Mouse (Mus musculus): ENCODE measurements around the gene Sept9. TPM values are rescaled to one million over a fixed set of nuclear protein-coding genes. Genes with fewer than 3 reads are reported as not detected.
A peak's percentile ranks its signal among the peaks of the same experiment; 100 is the strongest.

The Sept9 gene
- polyA plus RNA-seq, 1 experiment = 0.37 TPM

DNA sequence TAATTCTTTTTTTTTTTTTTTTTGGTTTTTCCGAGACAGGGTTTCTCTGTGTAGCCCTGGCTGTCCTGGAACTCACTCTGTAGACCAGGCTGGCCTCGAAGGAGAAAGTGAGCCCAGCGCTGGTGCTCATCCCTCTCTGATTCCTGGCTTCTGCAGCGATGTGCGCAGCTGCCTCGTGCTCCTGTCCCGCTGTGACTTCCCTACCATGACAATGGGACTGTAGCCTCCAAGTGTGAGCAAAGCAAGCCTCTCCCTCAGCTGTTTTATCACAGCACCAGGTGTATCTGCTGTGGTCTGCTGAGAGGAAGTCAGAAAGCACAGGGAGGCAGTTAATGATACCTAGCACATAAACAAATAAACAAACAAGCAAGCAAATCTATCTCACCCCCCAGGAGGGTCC, 204.3 kb downstream of the Sept9 start:
- H3K27me3 ChIP-seq (ENCODE audit: control insufficient read depth) = peaks cover 76% of the 10 kb centered on the region
- H3K4me1 ChIP-seq (ENCODE audit: control insufficient read depth) = peaks cover 20% of the 10 kb centered on the region
- 0 out of 2 replicates have a peak, but pooled peaks cover 2% of the 10 kb centered on the region for H3K9me3 ChIP-seq (ENCODE audit: control insufficient read depth, low read length)
- no peaks in the 10 kb centered on the region for H3K36me3 ChIP-seq (ENCODE audit: control insufficient read depth)
- TF ChIP-seq TAL1 (IDR thresholded peaks at IDR 0.05; ENCODE audit: low read length) = no peak
- no peak for TF ChIP-seq GATA1 (IDR thresholded peaks at IDR 0.05; ENCODE audit: low read length)
- no peak overlapping the region for H3K4me3 ChIP-seq (replicated peaks)

DNA sequence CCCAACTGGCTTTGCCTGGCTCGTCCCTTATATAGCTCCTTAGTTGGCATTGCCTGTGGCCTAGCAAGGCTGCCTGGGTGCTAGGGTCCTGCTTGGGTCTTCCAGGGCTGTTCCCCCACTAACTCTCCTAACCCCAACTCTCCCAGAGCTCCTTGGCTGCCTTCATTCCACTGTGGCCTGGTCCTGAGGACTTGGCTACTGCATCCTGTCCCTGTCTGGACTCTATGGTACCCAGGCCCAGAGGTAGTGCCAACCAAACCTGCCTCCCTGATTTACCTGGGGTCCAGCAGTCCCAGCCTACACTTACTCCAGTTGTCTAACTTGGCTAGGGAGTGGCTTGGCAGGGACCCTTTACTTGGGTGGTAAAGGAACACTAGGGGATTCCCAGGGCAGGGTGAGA, 207.2 kb downstream of the Sept9 start:
- TF ChIP-seq GATA1 (IDR thresholded peaks at IDR 0.05; ENCODE audit: low read length) = no peak
- no peak for TF ChIP-seq TAL1 (IDR thresholded peaks at IDR 0.05; ENCODE audit: low read length)
- H3K4me1 ChIP-seq (ENCODE audit: control insufficient read depth) = peaks cover 20% of the 10 kb centered on the region
- H3K4me3 ChIP-seq (replicated peaks) = no peak overlapping the region
- no peaks in the 10 kb centered on the region for H3K36me3 ChIP-seq (ENCODE audit: control insufficient read depth)
- H3K27me3 ChIP-seq (ENCODE audit: control insufficient read depth) = peaks cover 84% of the 10 kb centered on the region
- H3K9me3 ChIP-seq (ENCODE audit: control insufficient read depth, low read length) = peaks cover 2% of the 10 kb centered on the region; the same call in 1 of the 2 replicates

DNA sequence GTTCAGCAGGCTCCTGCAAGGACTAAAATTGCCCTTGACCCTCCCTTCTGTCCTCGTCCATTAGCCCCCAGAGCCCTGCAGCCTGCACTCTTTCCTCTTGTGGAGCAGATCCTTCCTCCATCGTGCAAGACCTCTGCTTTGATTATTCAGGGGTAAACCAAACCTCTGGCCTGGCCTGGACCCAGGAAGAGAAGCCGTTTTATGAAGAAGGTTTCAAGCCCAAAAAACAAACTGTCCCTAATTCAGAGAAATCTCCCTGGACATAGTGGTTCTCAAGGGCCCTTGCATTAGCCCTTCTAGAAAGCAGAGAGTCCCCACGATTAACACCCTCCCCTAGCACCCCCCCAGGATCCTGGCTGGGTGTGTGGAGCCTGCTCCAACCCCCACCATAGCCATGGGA, 207.7 kb downstream of the Sept9 start:
- TF ChIP-seq TAL1 (IDR thresholded peaks at IDR 0.05; ENCODE audit: low read length) (no peak), GATA1 (IDR thresholded peaks at IDR 0.05; ENCODE audit: low read length) (no peak)
- Histone ChIP-seq H3K36me3 (ENCODE audit: control insufficient read depth) (no peaks in the 10 kb centered on the region), H3K27me3 (ENCODE audit: control insufficient read depth) (peaks cover 84% of the 10 kb centered on the region), H3K4me1 (ENCODE audit: control insufficient read depth) (peaks cover 20% of the 10 kb centered on the region), H3K9me3 (ENCODE audit: control insufficient read depth, low read length) (no peaks in the 10 kb centered on the region; the same call in 1 of the 2 replicates), H3K4me3 (replicated peaks) (no peak overlapping the region)

DNA sequence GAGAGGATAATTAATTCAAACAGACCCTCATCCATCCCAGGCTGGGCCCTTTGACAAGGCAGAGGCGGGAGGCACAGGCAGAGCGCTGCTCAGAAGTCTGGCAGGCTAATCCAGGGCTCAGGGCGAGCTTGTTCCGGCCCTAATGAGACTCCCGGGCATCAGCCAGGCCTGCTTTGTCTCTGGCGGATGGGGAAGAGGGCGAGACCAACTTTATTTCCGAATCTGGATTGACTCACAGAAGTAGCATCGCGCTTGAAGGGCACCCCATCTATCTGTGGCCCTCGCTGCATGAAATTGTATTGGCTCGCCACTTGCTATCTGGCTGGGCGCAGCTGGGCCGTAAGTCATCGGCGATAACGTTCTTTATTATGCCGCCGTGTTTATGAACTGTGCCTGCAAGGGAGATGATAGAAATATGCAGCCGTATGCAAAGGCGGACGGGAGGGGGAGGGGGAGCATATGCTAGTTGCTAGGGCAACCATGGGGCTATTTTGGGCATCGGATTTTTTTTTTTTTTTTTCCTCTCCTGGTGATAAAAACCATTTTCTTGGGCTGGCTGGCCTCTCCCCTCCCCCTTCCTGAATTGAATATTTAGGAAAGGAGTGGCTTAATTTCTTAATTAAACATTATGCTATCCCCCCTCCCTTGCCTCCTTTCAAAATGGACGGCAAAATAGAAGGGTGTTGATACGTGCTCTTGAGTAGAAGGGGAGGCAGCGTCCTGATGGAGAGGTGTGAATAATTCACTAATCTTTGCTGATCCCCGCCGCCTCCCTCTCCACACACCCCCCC, 208.4 kb downstream of the Sept9 start:
- H3K4me1 ChIP-seq (ENCODE audit: control insufficient read depth) = peaks cover 20% of the 10 kb centered on the region
- H3K4me3 ChIP-seq (replicated peaks) = no peak overlapping the region
- TF ChIP-seq TAL1 (IDR thresholded peaks at IDR 0.05; ENCODE audit: low read length) = peak; percentile 38; the same call in 2 of the 3 replicates
- no peak for TF ChIP-seq GATA1 (IDR thresholded peaks at IDR 0.05; ENCODE audit: low read length)
- peaks cover 84% of the 10 kb centered on the region for H3K27me3 ChIP-seq (ENCODE audit: control insufficient read depth)
- no peaks in the 10 kb centered on the region for H3K36me3 ChIP-seq (ENCODE audit: control insufficient read depth)
- H3K9me3 ChIP-seq (ENCODE audit: control insufficient read depth, low read length) = no peaks in the 10 kb centered on the region; the same call in 1 of the 2 replicates

DNA sequence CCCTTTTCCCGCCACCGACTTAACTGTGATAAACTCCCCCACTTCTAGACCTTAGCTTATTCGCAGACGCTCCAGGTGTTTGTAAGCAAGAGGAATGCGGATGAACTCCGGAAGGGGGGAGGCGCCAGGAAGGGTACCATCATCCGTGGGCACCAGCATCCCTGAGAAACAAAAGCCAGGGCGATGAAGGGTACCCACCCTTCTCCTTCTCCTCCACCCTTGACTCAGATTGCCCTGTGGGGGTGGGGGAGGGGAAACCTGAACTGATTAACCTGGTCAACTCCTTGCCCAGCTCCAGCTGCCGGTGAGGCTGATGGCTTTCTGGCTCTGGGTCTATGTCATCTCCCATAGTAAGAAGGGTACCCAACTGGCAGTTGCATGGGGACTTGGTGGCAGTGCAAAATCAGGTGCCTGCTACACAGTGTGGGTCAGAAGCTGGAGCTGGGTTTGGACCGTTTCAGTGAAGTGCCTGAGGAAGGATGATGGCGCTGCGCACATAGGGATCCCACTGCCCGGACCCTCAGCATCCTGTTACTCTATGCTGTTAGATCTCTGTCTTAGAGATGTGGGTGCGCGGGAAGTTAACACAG, 209.1 kb downstream of the Sept9 start:
- Histone ChIP-seq H3K27me3 (ENCODE audit: control insufficient read depth) (peaks cover 84% of the 10 kb centered on the region), H3K9me3 (ENCODE audit: control insufficient read depth, low read length) (no peaks in the 10 kb centered on the region; the same call in 1 of the 2 replicates), H3K36me3 (ENCODE audit: control insufficient read depth) (no peaks in the 10 kb centered on the region), H3K4me1 (ENCODE audit: control insufficient read depth) (peaks cover 20% of the 10 kb centered on the region), H3K4me3 (replicated peaks) (no peak overlapping the region)
- TF ChIP-seq TAL1 (IDR thresholded peaks at IDR 0.05; ENCODE audit: low read length) (no peak), GATA1 (IDR thresholded peaks at IDR 0.05; ENCODE audit: low read length) (no peak)

DNA sequence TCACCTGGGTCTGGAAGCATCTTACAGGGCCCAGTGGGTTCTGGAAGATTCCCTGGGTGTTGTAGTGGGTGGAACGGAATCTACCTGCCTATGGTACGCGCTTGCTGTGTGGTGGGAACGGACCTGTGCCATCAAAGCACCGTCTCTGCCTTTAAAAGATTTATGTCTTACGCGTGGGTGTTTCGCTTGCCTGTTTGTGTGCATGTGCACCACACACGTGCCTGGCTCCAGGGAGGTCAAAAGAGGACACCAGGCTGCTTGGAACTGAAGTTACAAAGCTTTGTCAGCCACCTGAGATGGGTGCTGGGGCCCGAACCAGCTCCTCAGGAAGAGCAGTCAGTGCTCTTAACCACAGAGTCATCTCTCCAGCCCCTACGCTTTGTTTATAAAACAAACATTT, 209.9 kb downstream of the Sept9 start:
- Histone ChIP-seq H3K4me3 (replicated peaks) (no peak overlapping the region), H3K36me3 (ENCODE audit: control insufficient read depth) (no peaks in the 10 kb centered on the region), H3K4me1 (ENCODE audit: control insufficient read depth) (peaks cover 20% of the 10 kb centered on the region), H3K9me3 (ENCODE audit: control insufficient read depth, low read length) (no peaks in the 10 kb centered on the region; the same call in 1 of the 2 replicates), H3K27me3 (ENCODE audit: control insufficient read depth) (peaks cover 84% of the 10 kb centered on the region)
- TF ChIP-seq GATA1 (IDR thresholded peaks at IDR 0.05; ENCODE audit: low read length) = no peak
- no peak for TF ChIP-seq TAL1 (IDR thresholded peaks at IDR 0.05; ENCODE audit: low read length)

DNA sequence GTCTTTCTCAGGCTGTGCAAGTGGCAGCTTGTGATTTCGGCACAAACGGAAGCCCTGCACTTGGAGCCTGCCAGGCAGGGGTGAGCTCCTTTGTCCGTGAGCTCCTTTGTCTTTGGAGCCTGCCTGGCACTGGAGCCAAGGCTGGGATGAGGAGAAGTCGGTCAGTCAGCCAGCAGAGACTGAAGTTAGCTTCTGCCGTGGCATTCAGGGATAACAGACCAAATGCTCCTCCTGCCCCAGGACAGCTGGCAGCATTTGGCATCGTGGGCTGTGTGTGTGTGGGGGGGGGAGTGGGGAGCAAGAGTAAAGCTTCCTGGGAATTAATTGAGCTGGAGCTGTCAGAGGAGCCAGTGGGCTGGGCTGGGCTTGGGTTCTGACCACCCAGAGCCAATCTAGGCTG, 210.6 kb downstream of the Sept9 start:
- TF ChIP-seq GATA1 (IDR thresholded peaks at IDR 0.05; ENCODE audit: low read length) (no peak), TAL1 (IDR thresholded peaks at IDR 0.05; ENCODE audit: low read length) (no peak)
- H3K9me3 ChIP-seq (ENCODE audit: control insufficient read depth, low read length) = no peaks in the 10 kb centered on the region; the same call in 1 of the 2 replicates
- H3K27me3 ChIP-seq (ENCODE audit: control insufficient read depth) = peaks cover 84% of the 10 kb centered on the region
- no peak overlapping the region for H3K4me3 ChIP-seq (replicated peaks)
- no peaks in the 10 kb centered on the region for H3K36me3 ChIP-seq (ENCODE audit: control insufficient read depth)
- peaks cover 24% of the 10 kb centered on the region for H3K4me1 ChIP-seq (ENCODE audit: control insufficient read depth)

DNA sequence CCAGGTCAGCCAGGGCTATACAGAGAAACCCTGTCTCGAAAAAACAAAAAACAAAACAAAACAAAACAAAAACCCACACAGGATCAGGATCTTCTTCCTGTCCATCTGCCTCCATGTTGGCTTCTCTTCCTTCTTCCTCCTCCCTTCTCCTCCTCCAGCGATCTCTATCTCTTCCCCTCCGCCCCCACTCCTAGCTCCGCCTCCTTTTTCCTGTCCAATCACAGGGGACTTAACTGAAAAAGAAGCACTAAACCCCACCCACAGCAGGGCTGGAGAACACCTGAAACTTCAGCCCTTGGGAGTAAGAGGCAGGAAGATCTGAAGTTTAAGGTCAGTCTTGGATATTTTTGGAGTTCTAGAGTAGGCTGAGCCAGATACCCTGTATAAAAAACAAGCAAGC, 212.2 kb downstream of the Sept9 start:
- Histone ChIP-seq H3K36me3 (ENCODE audit: control insufficient read depth) (no peaks in the 10 kb centered on the region), H3K4me1 (ENCODE audit: control insufficient read depth) (peaks cover 27% of the 10 kb centered on the region), H3K27me3 (ENCODE audit: control insufficient read depth) (peaks cover 85% of the 10 kb centered on the region), H3K9me3 (ENCODE audit: control insufficient read depth, low read length) (no peaks in the 10 kb centered on the region; the same call in 1 of the 2 replicates), H3K4me3 (replicated peaks) (no peak overlapping the region)
- no peak for TF ChIP-seq GATA1 (IDR thresholded peaks at IDR 0.05; ENCODE audit: low read length)

Other genes starting within 250 kb of the Sept9 start
- 9.0 and 11.2 TPM in 2 replicates for gene Sec14l1, start 84.5 kb upstream of the Sept9 start, polyA plus RNA-seq (2012)